Mouse (Mus musculus) R1 (cell line): ENCODE measurements at regions not wholly inside any gene's neighbourhood (a gene's known extent, or its start where the extent isn't known, plus 50 kb on each side); places are given as distances from the start of the nearest gene placed in this dataset.
A peak's percentile ranks its signal among the peaks of the same experiment; 100 is the strongest.

ENCODE experiments used
- DNase-seq: peaks from one replicate; pipeline ENCODE4 v3.0.0-alpha.2; 2018; ENCODE audit warnings: low read depth, low spot score

GRCm38 (mm10) chr2:21129621-21130020, 75.5 kb downstream of the Enkur start:
- DNase-seq, result no peak

- DNase-seq, result no peak
These were observed 78.6 kb downstream of the Enkur start for GRCm38 (mm10) chr2:21126531-21126930.

- no peak for DNase-seq
These were observed 82.7 kb downstream of the Enkur start for GRCm38 (mm10) chr2:21122421-21122820.

- DNase-seq, result no peak
These were observed 83.5 kb downstream of the Enkur start for GRCm38 (mm10) chr2:21121663-21122062.

- DNase-seq, result no peak
These were observed 88.3 kb downstream of the Enkur start for GRCm38 (mm10) chr2:21116817-21117216.

- no peak for DNase-seq
These were observed 93.6 kb downstream of the Enkur start for GRCm38 (mm10) chr2:21111527-21111926.

- DNase-seq, result no peak
These were observed 104.8 kb downstream of the Enkur start for GRCm38 (mm10) chr2:21100248-21100808.

- DNase-seq, result no peak
These were observed 113.8 kb downstream of the Enkur start for GRCm38 (mm10) chr2:21091058-21091971.

GRCm38 (mm10) chr2:21085517-21085916, 116.8 kb upstream of the Arhgap21 start:
- DNase-seq, result no peak

GRCm38 (mm10) chr2:21067292-21067850, 98.7 kb upstream of the Arhgap21 start:
- DNase-seq, result no peak

GRCm38 (mm10) chr2:21060347-21060650, 91.6 kb upstream of the Arhgap21 start:
- DNase-seq, result peak; percentile 29

- DNase-seq, result no peak
These were observed 91.1 kb upstream of the Arhgap21 start for GRCm38 (mm10) chr2:21059618-21060346.

GRCm38 (mm10) chr2:21058940-21059339, 90.3 kb upstream of the Arhgap21 start:
- DNase-seq, result no peak

- DNase-seq, result no peak
These were observed 87.9 kb upstream of the Arhgap21 start for GRCm38 (mm10) chr2:21056450-21057210.

- no peak for DNase-seq
These were observed 86.7 kb upstream of the Arhgap21 start for GRCm38 (mm10) chr2:21055416-21055815.

GRCm38 (mm10) chr2:21054325-21055082, 85.8 kb upstream of the Arhgap21 start:
- no peak for DNase-seq

- no peak for DNase-seq
These were observed 84.9 kb upstream of the Arhgap21 start for GRCm38 (mm10) chr2:21053596-21053995.

- no peak for DNase-seq
These were observed 80.3 kb upstream of the Arhgap21 start for GRCm38 (mm10) chr2:21048996-21049395.

- no peak for DNase-seq
These were observed 79.5 kb upstream of the Arhgap21 start for GRCm38 (mm10) chr2:21048226-21048625.

- no peak for DNase-seq
These were observed 77.9 kb upstream of the Arhgap21 start for GRCm38 (mm10) chr2:21046503-21047116.
